Mouse (Mus musculus): ENCODE results near the gene Zbtb26. TPM values are rescaled to one million over a fixed set of nuclear protein-coding genes. Genes with fewer than 3 reads are reported as not detected.

The Zbtb26 gene
- total and polyA plus RNA-seq, 2 experiments: 1.1 to 5.1 TPM

DNA sequence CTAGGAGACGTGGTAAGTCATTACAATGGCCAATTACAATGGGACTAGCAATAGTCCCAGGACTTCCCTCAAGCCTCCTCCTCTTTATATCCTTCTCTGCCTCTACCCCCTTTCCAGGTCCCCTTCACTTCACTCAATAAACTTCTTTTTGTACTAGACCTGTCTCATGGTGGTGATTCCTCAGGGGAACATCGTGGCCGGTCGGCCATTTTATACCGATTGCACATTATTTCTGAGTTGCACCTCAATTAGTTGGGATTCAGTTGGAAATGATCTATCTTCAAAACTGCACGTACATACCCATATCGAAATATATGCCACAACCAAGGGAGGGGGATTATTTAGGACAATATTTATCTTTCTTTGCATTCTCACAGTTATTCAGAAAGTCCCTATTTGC lies 11.3 kb downstream of the Zbtb26 start:
- 33% methylated on average over 7 of the region's 7 CpGs for WGBS
- Histone ChIP-seq H3K4me3 (ENCODE audit: insufficient read depth, low read depth, low read length) (peak overlapping the region; percentile 88), H3K4me1 (ENCODE audit: control insufficient read depth, insufficient read depth, low read length) (0 out of 2 replicates have a peak, but pooled peaks cover 2% of the 10 kb centered on the region), H3K27me3 (ENCODE audit: control insufficient read depth, insufficient read depth, low read length) (no peaks in the 10 kb centered on the region), H3K79me2 (ENCODE audit: control insufficient read depth, insufficient read depth, low read length) (peaks cover 3% of the 10 kb centered on the region; the same call in 1 of the 2 replicates), H3K36me3 (ENCODE audit: control insufficient read depth, insufficient read depth, low read length) (peaks cover 10% of the 10 kb centered on the region; the same call in 1 of the 2 replicates), H3K27ac (replicated peaks; ENCODE audit: insufficient read depth, low read depth, low read length) (peak overlapping the region; percentile 8; the same call in 1 of the 2 replicates), H3K9ac (ENCODE audit: low read depth, low read length) (no peak overlapping the region)
- peak; percentile 12 for DNase-seq (ENCODE audit: extremely low read depth, low read depth, low spot score)
- TF ChIP-seq POLR2A (IDR thresholded peaks at IDR 0.05; ENCODE audit: extremely low read depth, insufficient read depth, low read length): no peak
- no peak for TF ChIP-seq CTCF (IDR thresholded peaks at IDR 0.05; ENCODE audit: low read depth, low read length)

GRCm38 (mm10) chr2:37430593-37431464 lies 12.1 kb downstream of the Zbtb26 start:
- H3K4me3 ChIP-seq (ENCODE audit: insufficient read depth, low read depth, low read length): peak overlapping the region; percentile 88
- H3K4me1 ChIP-seq (ENCODE audit: control insufficient read depth, insufficient read depth, low read length): 0 out of 2 replicates have a peak, but pooled peaks cover 2% of the 10 kb centered on the region
- H3K9ac ChIP-seq (ENCODE audit: low read depth, low read length): peak overlapping the region; percentile 89
- WGBS: under 1% methylated on average over 38 of the region's 38 CpGs
- H3K36me3 ChIP-seq (ENCODE audit: control insufficient read depth, insufficient read depth, low read length): peaks cover 9% of the 10 kb centered on the region; the same call in 1 of the 2 replicates
- no peaks in the 10 kb centered on the region for H3K27me3 ChIP-seq (ENCODE audit: control insufficient read depth, insufficient read depth, low read length)
- DNase-seq (ENCODE audit: extremely low read depth, low read depth, low spot score): peak; percentile 88
- peak overlapping the region; percentile 62 for H3K27ac ChIP-seq (replicated peaks; ENCODE audit: insufficient read depth, low read depth, low read length)
- H3K79me2 ChIP-seq (ENCODE audit: control insufficient read depth, insufficient read depth, low read length): peaks cover 3% of the 10 kb centered on the region; the same call in 1 of the 2 replicates
- TF ChIP-seq POLR2A (IDR thresholded peaks at IDR 0.05; ENCODE audit: extremely low read depth, insufficient read depth, low read length) (0 out of 2 replicates have a peak, but pooled peaks have one; percentile 31), CTCF (IDR thresholded peaks at IDR 0.05; ENCODE audit: low read depth, low read length) (no peak)

- Histone ChIP-seq H3K36me3 (ENCODE audit: control insufficient read depth, insufficient read depth, low read length) (peaks cover 2% of the 10 kb centered on the region; the same call in 1 of the 2 replicates), H3K27ac (replicated peaks; ENCODE audit: insufficient read depth, low read depth, low read length) (no peak overlapping the region), H3K27me3 (ENCODE audit: control insufficient read depth, insufficient read depth, low read length) (no peaks in the 10 kb centered on the region), H3K79me2 (ENCODE audit: control insufficient read depth, insufficient read depth, low read length) (no peaks in the 10 kb centered on the region; the same call in 1 of the 2 replicates), H3K4me1 (ENCODE audit: control insufficient read depth, insufficient read depth, low read length) (no peaks in the 10 kb centered on the region), H3K4me3 (ENCODE audit: insufficient read depth, low read depth, low read length) (no peak overlapping the region), H3K9ac (ENCODE audit: low read depth, low read length) (no peak overlapping the region)
- 68% methylated on average over 3 of the region's 3 CpGs for WGBS
- DNase-seq (ENCODE audit: extremely low read depth, low read depth, low spot score): no peak
- TF ChIP-seq CTCF (IDR thresholded peaks at IDR 0.05; ENCODE audit: low read depth, low read length): no peak
- TF ChIP-seq POLR2A (IDR thresholded peaks at IDR 0.05; ENCODE audit: extremely low read depth, insufficient read depth, low read length): no peak
These were observed 19.3 kb downstream of the Zbtb26 start for GRCm38 (mm10) chr2:37423671-37424070.

DNA sequence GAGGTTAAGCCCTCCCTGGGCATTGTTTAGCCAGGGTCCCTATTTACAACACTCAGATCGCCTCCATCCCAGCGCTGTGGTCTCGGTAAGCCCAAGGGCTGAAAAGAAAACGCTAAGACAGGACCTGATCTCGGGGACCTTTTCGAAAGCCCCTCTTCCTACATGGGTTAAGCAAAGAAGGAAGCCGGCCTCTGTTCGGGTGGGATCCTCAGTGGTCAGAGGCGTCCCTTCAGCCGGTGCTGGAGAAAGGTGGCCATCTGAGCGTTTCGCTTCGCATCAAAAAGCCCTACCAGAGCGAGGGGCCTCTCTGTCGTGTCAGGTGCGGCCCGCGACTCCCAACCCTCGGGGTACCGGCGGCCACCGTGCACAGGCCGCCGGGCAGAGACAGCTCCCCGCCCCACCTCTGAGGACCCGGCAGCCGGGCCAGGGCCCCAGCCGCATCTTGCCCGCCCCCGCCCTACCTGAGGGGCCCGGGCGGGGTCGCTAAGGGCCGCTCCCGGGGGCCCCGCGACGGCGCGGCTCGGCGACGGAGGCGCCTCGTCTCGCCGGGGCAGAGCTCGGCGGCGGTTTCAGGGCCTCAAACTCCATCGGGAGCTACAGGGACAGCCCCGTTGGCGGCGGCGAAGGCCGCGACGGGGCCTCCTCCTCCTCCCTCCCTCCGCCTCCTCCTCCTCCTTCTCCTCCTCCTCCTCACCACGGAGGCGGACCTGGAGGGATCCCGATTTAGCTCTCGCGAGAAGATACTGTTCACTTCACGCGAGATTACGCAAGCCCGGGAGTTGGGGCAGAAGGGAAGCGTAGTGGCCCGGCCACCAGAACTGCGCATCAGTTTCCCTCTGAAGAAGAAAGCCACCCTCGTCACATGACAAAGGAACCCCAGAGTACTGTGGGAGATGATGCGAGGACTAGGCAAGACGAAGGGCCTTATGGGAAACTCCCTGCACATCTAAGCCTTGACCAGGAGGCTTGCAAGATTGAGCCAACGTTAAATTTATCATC lies 20.3 kb downstream of the Zbtb26 start, which contains the start of gene Rc3h2:
Gene Rc3h2, minus strand, starts transcription at position 598 of the 999 bp plus-strand sequence.
- under 1% methylated on average over 73 of the region's 75 CpGs for WGBS
- H3K27me3 ChIP-seq (ENCODE audit: control insufficient read depth, insufficient read depth, low read length): no peaks in the 10 kb centered on the region
- H3K9ac ChIP-seq (ENCODE audit: low read depth, low read length): peak within 1 kb of the TSS; percentile 80

DNA sequence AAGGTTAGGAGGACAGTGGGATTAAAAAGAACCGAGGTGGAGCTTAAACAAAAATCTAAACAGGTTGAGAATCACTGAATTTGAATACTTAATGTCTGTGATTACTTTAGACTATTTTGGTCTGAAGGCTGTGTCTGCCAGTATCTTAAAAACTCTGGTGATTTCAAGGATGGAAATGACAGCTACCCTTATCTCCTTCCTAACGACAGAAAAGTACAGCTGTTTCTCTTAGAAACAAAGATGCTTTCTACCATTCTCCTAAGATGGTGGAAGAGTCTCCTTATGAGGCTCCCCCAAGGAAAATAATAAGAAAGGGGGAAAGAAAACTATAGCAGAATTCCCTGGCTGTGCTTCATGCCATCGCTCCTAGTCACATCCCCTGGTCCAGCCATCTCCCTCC lies 21.0 kb downstream of the Zbtb26 start:
- Histone ChIP-seq H3K4me3 (ENCODE audit: insufficient read depth, low read depth, low read length) (peak overlapping the region; percentile 83), H3K36me3 (ENCODE audit: control insufficient read depth, insufficient read depth, low read length) (no peaks in the 10 kb centered on the region), H3K27me3 (ENCODE audit: control insufficient read depth, insufficient read depth, low read length) (no peaks in the 10 kb centered on the region), H3K27ac (replicated peaks; ENCODE audit: insufficient read depth, low read depth, low read length) (no peak overlapping the region), H3K4me1 (ENCODE audit: control insufficient read depth, insufficient read depth, low read length) (no peaks in the 10 kb centered on the region), H3K9ac (ENCODE audit: low read depth, low read length) (peak overlapping the region; percentile 80), H3K79me2 (ENCODE audit: control insufficient read depth, insufficient read depth, low read length) (no peaks in the 10 kb centered on the region; the same call in 1 of the 2 replicates)
- WGBS: 4% methylated on average over 3 of the region's 3 CpGs
- DNase-seq (ENCODE audit: extremely low read depth, low read depth, low spot score): no peak
- TF ChIP-seq CTCF (IDR thresholded peaks at IDR 0.05; ENCODE audit: low read depth, low read length): no peak
- no peak for TF ChIP-seq POLR2A (IDR thresholded peaks at IDR 0.05; ENCODE audit: extremely low read depth, insufficient read depth, low read length)

More for the DNA sequence above, 20.3 kb downstream of the Zbtb26 start, which contains the start of gene Rc3h2:
- Histone ChIP-seq H3K4me3 (ENCODE audit: insufficient read depth, low read depth, low read length) (peak within 1 kb of the TSS; percentile 83), H3K4me1 (ENCODE audit: control insufficient read depth, insufficient read depth, low read length) (no peaks in the 10 kb centered on the region), H3K36me3 (ENCODE audit: control insufficient read depth, insufficient read depth, low read length) (no peaks in the 10 kb centered on the region), H3K79me2 (ENCODE audit: control insufficient read depth, insufficient read depth, low read length) (no peaks in the 10 kb centered on the region; the same call in 1 of the 2 replicates), H3K27ac (replicated peaks; ENCODE audit: insufficient read depth, low read depth, low read length) (peak within 1 kb of the TSS; percentile 35)
- TF ChIP-seq CTCF (IDR thresholded peaks at IDR 0.05; ENCODE audit: low read depth, low read length) (no peak), POLR2A (IDR thresholded peaks at IDR 0.05; ENCODE audit: extremely low read depth, insufficient read depth, low read length) (peak; percentile 84)
- DNase-seq (ENCODE audit: extremely low read depth, low read depth, low spot score): peak; percentile 89

Measured in liver, adult 2 months (tissue).